Mouse (Mus musculus) liver, embryonic 11.5 days (tissue): ENCODE results near the gene Gm45753. TPM values are rescaled to one million over a fixed set of nuclear protein-coding genes. Genes with fewer than 3 reads are reported as not detected.

Experiments
- ATAC-seq: fragments of 200-750 bp; cut with Nextera tagmentation; replicated peaks from 2 replicates; pipeline ENCODE4 v1.8.0; 2017; ENCODE audit warnings: moderate number of reproducible peaks, mild to moderate bottlenecking, moderate TSS enrichment, moderate library complexity; ENCODE audit not compliant: low FRiP score
- DNase-seq: peaks from one replicate; pipeline ENCODE4 v3.0.0-alpha.2; 2017; ENCODE audit warnings: low spot score
- H3K27ac ChIP-seq: fragments of 300-500 bp; sonication (generic); 2 replicates; pipeline ENCODE4 v1.5.1; 2014; ENCODE audit warnings: mild to moderate bottlenecking, low read depth, low read length, control low read depth
- H3K27me3 ChIP-seq: fragments of 300-500 bp; sonication (generic); replicated peaks from 2 replicates; pipeline ENCODE4 v1.6.1; 2014; ENCODE audit warnings: low read length, mixed read lengths; ENCODE audit not compliant: control insufficient read depth, insufficient read depth
- H3K36me3 ChIP-seq: fragments of 300-500 bp; sonication (generic); 2 replicates; pipeline ENCODE4 v1.6.1; 2014; ENCODE audit warnings: mild to moderate bottlenecking, low read length, moderate library complexity, mixed read lengths; ENCODE audit not compliant: control insufficient read depth, insufficient read depth
- H3K4me1 ChIP-seq: fragments of 300-500 bp; sonication (generic); replicated peaks from 2 replicates; pipeline ENCODE4 v1.6.1; 2014; ENCODE audit warnings: low read length, mixed read lengths; ENCODE audit not compliant: control insufficient read depth, insufficient read depth
- H3K4me2 ChIP-seq: fragments of 300-500 bp; sonication (generic); 2 replicates; pipeline ENCODE4 v1.6.1; 2014; ENCODE audit warnings: mild to moderate bottlenecking, control low read depth, moderate library complexity
- H3K4me3 ChIP-seq: fragments of 300-500 bp; sonication (generic); 2 replicates; pipeline ENCODE4 v1.5.1; 2014; ENCODE audit warnings: low read depth, low read length, control low read depth
- H3K9ac ChIP-seq: fragments of 300-500 bp; sonication (generic); 2 replicates; pipeline ENCODE4 v1.6.1; 2014; ENCODE audit warnings: low read depth, low read length, control low read depth
- H3K9me3 ChIP-seq: fragments of 300-500 bp; sonication (generic); 2 replicates; pipeline ENCODE4 v1.6.1; 2016; ENCODE audit warnings: low read length, inconsistent platforms, mixed read lengths; ENCODE audit not compliant: control insufficient read depth
- WGBS: fragments of 180-500 bp; shearing (Covaris S2); extraction: QIAGEN DNeasy Blood & Tissue Kit; methylation state at CpG from one replicate; pipeline ENCODE4 v1.1.7; 2014; 5-methylcytosine and 5-hydroxymethylcytosine counted together
- polyA plus RNA-seq: library from polyadenylated mRNA; unstranded; fragments of >200 nt; fragmentation: Nextera tagmentation; extraction: Ambion mirVana; gene quantifications from 2 replicates; pipeline ENCODE4 v1.2.1, GENCODE M21; 2014

Gene Gm45753
- polyA plus RNA-seq, 1 experiment from 2014 or later, result 0.89 TPM

- Histone ChIP-seq H3K9me3 (no peaks in the 10 kb centered on the region), H3K36me3 (no peaks in the 10 kb centered on the region), H3K27ac (no peak overlapping the region), H3K27me3 (no peaks in the 10 kb centered on the region), H3K4me3 (no peak overlapping the region), H3K4me2 (no peak overlapping the region), H3K9ac (no peak overlapping the region), H3K4me1 (no peaks in the 10 kb centered on the region)
- 78% methylated on average over 8 of the region's 8 CpGs for WGBS
- no peak for DNase-seq
- no peak for ATAC-seq
Measured at GRCm38 (mm10) chr8:45266993-45267392, 41.3 kb downstream of the Gm45753 start.

- 68% methylated on average over 4 of the region's 4 CpGs for WGBS
- no peak overlapping the region for H3K4me2 ChIP-seq
- DNase-seq (no peak), ATAC-seq (peak; percentile 15; the same call in 1 of the 2 replicates)
- no peaks in the 10 kb centered on the region for H3K4me1 ChIP-seq
- H3K4me3 ChIP-seq, result no peak overlapping the region
- no peaks in the 10 kb centered on the region for H3K9me3 ChIP-seq
- no peaks in the 10 kb centered on the region for H3K36me3 ChIP-seq
- no peaks in the 10 kb centered on the region for H3K27me3 ChIP-seq
- no peak overlapping the region for H3K9ac ChIP-seq
- H3K27ac ChIP-seq, result no peak overlapping the region
Measured at GRCm38 (mm10) chr8:45264918-45265317, 43.3 kb downstream of the Gm45753 start.

GRCm38 (mm10) chr8:45262851-45263250 is 45.4 kb downstream of the Gm45753 start:
- H3K9me3 ChIP-seq, result no peaks in the 10 kb centered on the region
- H3K27me3 ChIP-seq, result no peaks in the 10 kb centered on the region
- H3K4me2 ChIP-seq, result no peak overlapping the region
- no peak for ATAC-seq
- no peak overlapping the region for H3K4me3 ChIP-seq
- H3K36me3 ChIP-seq, result no peaks in the 10 kb centered on the region
- no peaks in the 10 kb centered on the region for H3K4me1 ChIP-seq
- 72% methylated on average over 3 of the region's 3 CpGs for WGBS
- no peak for DNase-seq
- H3K27ac ChIP-seq, result no peak overlapping the region
- no peak overlapping the region for H3K9ac ChIP-seq

GRCm38 (mm10) chr8:45261920-45262319 is 46.3 kb downstream of the Gm45753 start, which contains the start of gene F11:
Gene F11, minus strand, starts transcription at chr8:45262031.
- 76% methylated on average over 10 of the region's 10 CpGs for WGBS
- no peaks in the 10 kb centered on the region for H3K9me3 ChIP-seq
- no peaks in the 10 kb centered on the region for H3K27me3 ChIP-seq
- 0 out of 2 replicates have a peak within 1 kb of the TSS, but pooled peaks have one; percentile 19 for H3K27ac ChIP-seq
- no peak within 1 kb of the TSS for H3K4me3 ChIP-seq
- DNase-seq (no peak), ATAC-seq (no peak)
- no peak within 1 kb of the TSS for H3K4me2 ChIP-seq
- no peaks in the 10 kb centered on the region for H3K4me1 ChIP-seq
- H3K36me3 ChIP-seq, result no peaks in the 10 kb centered on the region
- H3K9ac ChIP-seq, result no peak within 1 kb of the TSS

- ATAC-seq, result no peak
- WGBS, result 81% methylated on average over 8 of the region's 8 CpGs
- Histone ChIP-seq H3K4me2 (no peak overlapping the region), H3K36me3 (no peaks in the 10 kb centered on the region), H3K9ac (no peak overlapping the region), H3K27me3 (no peaks in the 10 kb centered on the region), H3K9me3 (no peaks in the 10 kb centered on the region), H3K4me1 (no peaks in the 10 kb centered on the region), H3K27ac (no peak overlapping the region), H3K4me3 (no peak overlapping the region)
- DNase-seq, result no peak
Measured at GRCm38 (mm10) chr8:45258421-45258820, 49.8 kb downstream of the Gm45753 start.

- no peak for ATAC-seq
- DNase-seq, result no peak
- H3K4me1 ChIP-seq, result no peaks in the 10 kb centered on the region
- H3K4me2 ChIP-seq, result no peak overlapping the region
- no peaks in the 10 kb centered on the region for H3K27me3 ChIP-seq
- H3K9ac ChIP-seq, result no peak overlapping the region
- H3K36me3 ChIP-seq, result no peaks in the 10 kb centered on the region
- H3K4me3 ChIP-seq, result no peak overlapping the region
- 84% methylated on average over 12 of the region's 12 CpGs for WGBS
- H3K9me3 ChIP-seq, result no peaks in the 10 kb centered on the region
- no peak overlapping the region for H3K27ac ChIP-seq
Measured at GRCm38 (mm10) chr8:45255040-45255439, 53.2 kb downstream of the Gm45753 start.

- H3K27ac ChIP-seq, result no peak overlapping the region
- H3K4me1 ChIP-seq, result no peaks in the 10 kb centered on the region
- 73% methylated on average over 8 of the region's 8 CpGs for WGBS
- H3K9me3 ChIP-seq, result no peaks in the 10 kb centered on the region
- DNase-seq (no peak), ATAC-seq (no peak)
- H3K27me3 ChIP-seq, result no peaks in the 10 kb centered on the region
- H3K9ac ChIP-seq, result no peak overlapping the region
- no peak overlapping the region for H3K4me3 ChIP-seq
- H3K4me2 ChIP-seq, result no peak overlapping the region
- H3K36me3 ChIP-seq, result no peaks in the 10 kb centered on the region
Measured at GRCm38 (mm10) chr8:45254194-45254842, 53.9 kb downstream of the Gm45753 start.

- Histone ChIP-seq H3K4me1 (no peaks in the 10 kb centered on the region), H3K36me3 (no peaks in the 10 kb centered on the region), H3K9me3 (no peaks in the 10 kb centered on the region), H3K27me3 (no peaks in the 10 kb centered on the region), H3K9ac (no peak overlapping the region), H3K4me2 (no peak overlapping the region), H3K4me3 (no peak overlapping the region), H3K27ac (no peak overlapping the region)
- ATAC-seq (no peak), DNase-seq (no peak)
- WGBS, result 86% methylated on average over 1 of the region's 1 CpGs
Measured at GRCm38 (mm10) chr8:45253586-45253985, 54.7 kb downstream of the Gm45753 start.

- ATAC-seq, result no peak
- WGBS, result 50% methylated on average over 2 of the region's 2 CpGs
Measured at GRCm38 (mm10) chr8:45253111-45253510, 55.2 kb downstream of the Gm45753 start.

More at GRCm38 (mm10) chr8:45253111-45253510, 55.2 kb downstream of the Gm45753 start:
- Histone ChIP-seq H3K4me3 (no peak overlapping the region), H3K27ac (no peak overlapping the region), H3K4me2 (no peak overlapping the region), H3K9ac (no peak overlapping the region), H3K4me1 (no peaks in the 10 kb centered on the region), H3K36me3 (no peaks in the 10 kb centered on the region), H3K27me3 (no peaks in the 10 kb centered on the region), H3K9me3 (no peaks in the 10 kb centered on the region)
- DNase-seq, result no peak
